Mouse (Mus musculus) limb, embryonic 14.5 days (tissue): Measurements from ENCODE around the gene Hist1h2bq. TPM values are rescaled to one million over a fixed set of nuclear protein-coding genes. Genes with fewer than 3 reads are reported as not detected.
"Not testable (repeated sequence)": the region's sequence is repeated elsewhere in the genome, so short reads cannot be mapped to it uniquely, and the experiment has no call there.

Experiments
- ATAC-seq: fragments of 200-750 bp; cut with Nextera tagmentation; 2 replicates; pipeline ENCODE4 v1.8.0; 2017; ENCODE audit warnings: low read depth, moderate number of reproducible peaks, moderate TSS enrichment; ENCODE audit not compliant: low FRiP score
- DNase-seq: peaks from one replicate; pipeline ENCODE4 v3.0.0-alpha.2; 2015; ENCODE audit warnings: low spot score
- H3K27ac ChIP-seq: fragments of 300-500 bp; sonication (generic); replicated peaks from 2 replicates; pipeline ENCODE4 v1.5.1; 2014; ENCODE audit warnings: low read depth, mild to moderate bottlenecking, low read length, moderate library complexity, mixed read lengths
- H3K27me3 ChIP-seq: fragments of 300-500 bp; sonication (generic); 2 replicates; pipeline ENCODE4 v1.6.1; 2014; ENCODE audit warnings: low read length, mixed read lengths; ENCODE audit not compliant: control insufficient read depth, insufficient read depth
- H3K36me3 ChIP-seq: fragments of 300-500 bp; sonication (generic); 2 replicates; pipeline ENCODE4 v1.6.1; 2014; ENCODE audit warnings: mild to moderate bottlenecking, low read length, moderate library complexity, mixed read lengths; ENCODE audit not compliant: control insufficient read depth, insufficient read depth
- H3K4me1 ChIP-seq: fragments of 300-500 bp; sonication (generic); 2 replicates; pipeline ENCODE4 v1.6.1; 2014; ENCODE audit warnings: antibody characterized with exemption, low read length, mixed read lengths; ENCODE audit not compliant: control insufficient read depth, insufficient read depth
- H3K4me2 ChIP-seq: fragments of 300-500 bp; sonication (generic); replicated peaks from 2 replicates; pipeline ENCODE4 v1.6.1; 2014; ENCODE audit warnings: low read depth, mild to moderate bottlenecking, low read length, moderate library complexity; ENCODE audit not compliant: severe bottlenecking
- H3K4me3 ChIP-seq: fragments of 300-500 bp; sonication (generic); replicated peaks from 2 replicates; pipeline ENCODE4 v1.5.1; 2014; ENCODE audit warnings: low read length
- H3K9ac ChIP-seq: fragments of 300-500 bp; sonication (generic); 2 replicates; pipeline ENCODE4 v1.6.1; 2014; ENCODE audit warnings: mild to moderate bottlenecking, low read depth, low read length, moderate library complexity; ENCODE audit not compliant: severe bottlenecking
- H3K9me3 ChIP-seq: fragments of 300-500 bp; sonication (generic); 2 replicates; pipeline ENCODE4 v1.6.1; 2016; ENCODE audit warnings: low read length; ENCODE audit not compliant: control insufficient read depth
- POLR2A ChIP-seq: fragments of 200-500 bp; IDR thresholded peaks from 2 replicates; pipeline ENCODE4 v1.8.0; 2012; ENCODE audit warnings: inconsistent platforms, mild to moderate bottlenecking, moderate library complexity, borderline replicate concordance; ENCODE audit not compliant: insufficient read depth, insufficient read length; ENCODE audit errors: extremely low read depth
- WGBS: fragments of 180-500 bp; shearing (Covaris S2); extraction: QIAGEN DNeasy Blood & Tissue Kit; methylation state at CpG from one replicate; pipeline ENCODE4 v1.1.7; 2014; 5-methylcytosine and 5-hydroxymethylcytosine counted together
- polyA plus RNA-seq, 2 experiments: library from polyadenylated mRNA; depleted of rRNA in 1 of 2; stranded (reverse) in 1 of 2; unstranded in 1 of 2; fragments of >200 nt; fragmentation: Nextera tagmentation in 1 of 2; extraction: Ambion mirVana in 1 of 2; gene quantifications; 2 replicates each; pipeline versions ENCODE4 v1.2.1 to v1.2.3; 2012 to 2014

Gene Hist1h2bq
- polyA plus RNA-seq, 2 experiments = 18.4 to 20.2 TPM

DNA sequence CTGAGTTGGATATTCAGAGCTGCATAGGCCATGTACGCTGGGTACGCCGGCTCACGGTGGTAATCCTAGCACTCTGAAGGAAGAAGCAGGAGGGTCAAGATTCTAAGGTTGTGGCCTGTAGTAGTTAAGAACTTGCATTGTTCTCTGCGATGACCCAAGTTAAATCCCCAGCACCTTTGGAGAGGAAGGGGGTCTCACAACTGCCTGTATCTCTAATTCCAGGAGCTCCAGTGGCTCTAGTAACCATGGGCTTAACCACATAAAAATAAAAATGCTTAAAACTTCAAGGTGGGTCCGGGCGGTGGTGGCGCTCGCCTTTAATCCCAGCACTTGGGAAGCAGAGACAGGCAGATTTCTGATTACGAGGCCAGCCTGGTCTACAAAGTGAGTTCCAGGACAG lies 20.3 kb upstream of the Hist1h2bq start:
- H3K27me3 ChIP-seq = no peaks in the 10 kb centered on the region
- ATAC-seq (no peak), DNase-seq (no peak)
- no peaks in the 10 kb centered on the region for H3K9me3 ChIP-seq
- no peak overlapping the region for H3K9ac ChIP-seq
- H3K36me3 ChIP-seq = no peaks in the 10 kb centered on the region
- no peaks in the 10 kb centered on the region for H3K4me1 ChIP-seq
- 84% methylated on average over 10 of the region's 10 CpGs for WGBS
- H3K4me2 ChIP-seq = no peak overlapping the region
- H3K27ac ChIP-seq = no peak overlapping the region
- no peak overlapping the region for H3K4me3 ChIP-seq
- no peak for TF ChIP-seq POLR2A

DNA sequence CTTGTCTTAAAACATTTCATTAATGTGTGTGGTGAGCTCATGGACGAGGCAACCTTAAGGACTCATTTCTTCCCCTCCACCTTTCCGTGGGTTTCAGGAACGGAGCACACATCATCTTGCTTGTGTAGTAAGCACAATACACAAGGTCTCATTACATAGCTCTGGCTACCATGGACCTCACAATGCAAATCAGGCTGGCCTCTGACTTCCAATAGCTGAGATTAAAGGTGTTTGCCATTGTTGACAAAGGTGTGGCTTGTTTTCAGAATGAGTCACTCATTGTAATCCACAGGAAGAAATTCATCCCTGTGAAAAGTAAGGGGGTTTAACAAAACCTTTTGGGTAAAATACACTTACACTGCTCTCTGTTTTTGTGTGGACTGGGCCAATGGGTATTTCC lies 18.5 kb upstream of the Hist1h2bq start:
- no peak overlapping the region for H3K27ac ChIP-seq
- no peak for TF ChIP-seq POLR2A
- H3K9me3 ChIP-seq = no peaks in the 10 kb centered on the region
- no peak overlapping the region for H3K9ac ChIP-seq
- H3K4me3 ChIP-seq = no peak overlapping the region
- ATAC-seq = no peak
- WGBS = 88% methylated on average over 3 of the region's 3 CpGs
- H3K4me1 ChIP-seq = no peaks in the 10 kb centered on the region
- no peaks in the 10 kb centered on the region for H3K27me3 ChIP-seq
- DNase-seq = no peak
- H3K36me3 ChIP-seq = no peaks in the 10 kb centered on the region
- H3K4me2 ChIP-seq = no peak overlapping the region

DNA sequence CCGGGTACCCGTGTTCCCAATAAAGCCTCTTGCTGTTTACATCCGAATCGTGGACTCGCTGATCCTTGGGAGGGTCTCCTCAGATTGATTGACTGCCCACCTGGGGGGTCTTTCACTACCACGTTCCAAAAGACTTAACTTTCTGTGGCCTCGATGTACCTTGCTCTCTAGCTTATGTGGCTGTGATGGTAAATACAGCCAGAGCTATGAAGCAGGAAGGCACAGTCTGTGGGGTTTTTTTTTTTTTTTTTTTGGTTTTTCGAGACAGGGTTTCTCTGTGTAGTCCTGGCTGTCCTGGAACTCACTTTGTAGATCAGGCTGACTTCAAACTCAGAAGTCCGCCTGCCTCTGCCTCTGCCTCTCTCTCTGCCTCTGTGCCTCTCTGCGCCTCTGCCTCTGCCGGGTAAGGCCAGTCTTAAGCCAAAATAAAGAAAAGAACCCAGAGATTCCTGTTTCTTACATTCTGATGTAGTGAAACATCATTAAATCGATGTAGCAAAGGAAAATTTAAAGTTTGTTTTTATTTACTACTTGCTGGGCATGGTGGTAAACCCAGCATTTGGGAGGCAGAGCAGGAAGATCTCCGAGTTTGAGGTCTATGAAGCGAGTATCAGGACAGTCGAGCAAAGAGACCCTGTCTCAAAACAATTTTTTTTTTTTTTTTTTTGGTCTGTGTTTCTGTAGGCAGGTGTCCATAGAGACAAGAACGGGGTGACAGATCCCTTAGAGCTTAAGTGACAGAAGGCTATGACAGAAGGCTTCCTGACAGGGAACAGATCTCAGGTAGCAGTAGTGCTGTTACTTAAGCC lies 10.3 kb upstream of the Hist1h2bq start:
- not testable (repeated sequence) for H3K36me3 ChIP-seq, H3K27ac ChIP-seq, DNase-seq, H3K9me3 ChIP-seq, H3K4me1 ChIP-seq, H3K27me3 ChIP-seq, H3K4me3 ChIP-seq, H3K4me2 ChIP-seq, ATAC-seq, H3K9ac ChIP-seq
- 79% methylated on average over 6 of the region's 16 CpGs for WGBS

DNA sequence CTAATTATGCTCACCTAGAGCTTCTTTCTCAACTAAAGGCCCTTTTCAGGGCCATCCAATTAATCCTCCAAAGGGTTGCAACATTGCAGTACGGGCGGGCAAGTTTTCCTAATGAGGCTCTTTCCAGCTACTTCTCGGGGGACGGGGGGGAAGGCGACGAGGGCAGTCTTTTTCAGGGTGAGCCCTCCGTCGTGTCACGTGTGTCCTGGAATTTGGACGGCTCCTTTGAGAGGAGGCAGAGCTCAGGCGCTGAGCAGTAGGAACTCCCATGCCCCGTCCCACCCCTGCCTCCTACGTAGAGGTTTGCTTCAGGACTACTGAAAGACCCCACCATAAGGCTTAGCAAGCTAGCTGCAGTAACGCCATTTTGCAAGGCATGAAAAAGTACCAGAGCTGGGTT lies 2.1 kb upstream of the Hist1h2bq start:
- not testable (repeated sequence) for H3K36me3 ChIP-seq, H3K27me3 ChIP-seq, H3K9me3 ChIP-seq, DNase-seq, H3K9ac ChIP-seq, H3K27ac ChIP-seq, H3K4me1 ChIP-seq
- WGBS = under 1% methylated on average over 12 of the region's 14 CpGs
- ATAC-seq = peak; percentile 32
- peak overlapping the region; percentile 17; the same call in 1 of the 2 replicates for H3K4me3 ChIP-seq
- peak overlapping the region; percentile 35; the same call in 1 of the 2 replicates for H3K4me2 ChIP-seq

DNA sequence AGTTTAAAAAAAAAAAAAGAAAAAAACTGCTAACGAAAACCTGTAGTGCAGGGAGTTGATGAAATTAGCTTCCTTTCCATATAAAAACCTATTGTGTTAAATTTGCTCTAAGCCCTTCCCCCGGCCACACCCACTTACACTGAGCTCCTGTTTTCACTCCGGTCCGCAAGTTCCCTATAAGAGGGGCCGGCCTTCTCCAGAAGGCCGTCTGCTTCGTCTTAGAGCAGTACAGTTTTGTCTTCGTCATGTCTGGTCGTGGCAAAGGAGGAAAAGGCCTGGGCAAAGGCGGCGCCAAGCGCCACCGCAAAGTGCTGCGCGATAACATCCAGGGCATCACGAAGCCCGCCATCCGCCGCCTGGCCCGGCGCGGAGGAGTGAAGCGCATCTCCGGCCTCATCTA lies 1.5 kb upstream of the Hist1h2bq start, which contains the start of gene Hist1h4m:
Hist1h4m (plus strand) TSS at position 208 of the 400 bp plus-strand sequence.
- Histone ChIP-seq H3K4me3 (peak within 1 kb of the TSS; percentile 17; the same call in 1 of the 2 replicates), H3K4me2 (peak within 1 kb of the TSS; percentile 35; the same call in 1 of the 2 replicates)
- not testable (repeated sequence) for DNase-seq, H3K9me3 ChIP-seq, H3K9ac ChIP-seq, H3K27ac ChIP-seq, H3K36me3 ChIP-seq, H3K4me1 ChIP-seq, H3K27me3 ChIP-seq
- ATAC-seq = peak; percentile 69
- WGBS = no CpG with 5 or more reads among the region's 24 CpGs

DNA sequence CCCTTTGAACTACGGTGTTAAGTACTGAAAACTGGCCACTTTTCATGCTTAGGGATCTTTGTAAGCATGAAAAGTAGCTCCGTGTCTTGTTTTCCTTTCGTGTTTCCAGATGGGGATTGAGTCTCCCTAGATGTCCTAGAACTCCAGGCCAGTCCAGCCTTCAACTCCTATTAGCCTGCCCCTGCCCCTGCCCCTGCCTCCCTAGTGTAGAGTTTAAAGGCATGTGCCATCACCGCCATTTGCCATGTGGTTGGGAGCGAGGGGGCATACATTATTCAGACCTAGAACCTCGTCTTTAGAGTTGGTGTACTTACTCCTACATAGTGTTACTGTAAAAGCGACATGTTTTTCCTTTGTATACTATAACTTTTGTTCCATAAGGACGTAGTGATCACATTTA lies 1.1 kb upstream of the Hist1h2bq start:
- not testable (repeated sequence) for H3K4me1 ChIP-seq, H3K9ac ChIP-seq, H3K4me2 ChIP-seq, H3K36me3 ChIP-seq, H3K9me3 ChIP-seq, H3K4me3 ChIP-seq, H3K27ac ChIP-seq, H3K27me3 ChIP-seq, DNase-seq
- ATAC-seq = peak; percentile 18
- no CpG with 5 or more reads among the region's 8 CpGs for WGBS

DNA sequence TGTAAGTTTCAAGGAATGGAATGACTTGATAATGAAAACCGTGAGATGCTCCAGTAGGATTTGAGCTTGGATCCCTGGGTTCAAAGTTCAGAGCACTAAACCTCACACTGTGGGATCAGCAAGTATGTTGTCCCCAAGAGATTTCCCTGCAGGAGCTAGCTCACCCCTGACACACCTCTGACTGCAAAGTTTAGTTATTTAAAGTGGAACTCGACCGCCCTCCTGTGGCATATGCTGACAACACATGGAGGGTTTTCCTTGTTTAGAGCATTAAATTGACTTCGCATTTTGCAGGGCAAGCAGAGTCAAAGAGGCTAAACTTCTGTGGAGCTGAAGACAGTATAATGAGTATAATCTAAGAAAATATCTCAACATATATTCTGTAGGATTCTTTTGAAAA lies 6.9 kb downstream of the Hist1h2bq start:
- not testable (repeated sequence) for H3K4me3 ChIP-seq, H3K27me3 ChIP-seq, H3K9ac ChIP-seq, H3K4me2 ChIP-seq, H3K36me3 ChIP-seq, H3K4me1 ChIP-seq, H3K27ac ChIP-seq, H3K9me3 ChIP-seq, DNase-seq
- peak; percentile 79 for ATAC-seq
- no CpG with 5 or more reads among the region's 4 CpGs for WGBS

DNA sequence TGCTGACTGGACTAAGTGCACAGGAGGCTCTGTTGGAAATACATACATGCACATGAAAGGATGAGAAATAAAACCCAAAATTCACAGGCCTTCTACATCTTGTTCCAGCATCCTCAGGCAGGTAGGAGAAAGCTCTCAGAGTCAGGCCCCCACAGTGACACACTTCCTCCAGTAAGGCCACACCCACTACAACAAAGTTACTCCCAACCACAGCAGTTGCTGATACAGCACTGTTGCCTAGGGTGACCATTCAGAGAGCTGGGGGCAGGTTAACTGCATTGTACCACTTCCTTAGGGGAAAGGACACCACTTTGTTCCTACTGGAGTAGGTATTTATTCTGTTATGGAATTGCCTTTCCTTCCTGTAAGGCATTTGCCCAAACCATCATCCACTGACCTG lies 12.8 kb downstream of the Hist1h2bq start:
- not testable (repeated sequence) for H3K4me1 ChIP-seq, DNase-seq, H3K4me2 ChIP-seq, H3K4me3 ChIP-seq, H3K9me3 ChIP-seq, ATAC-seq, H3K9ac ChIP-seq, H3K36me3 ChIP-seq, H3K27ac ChIP-seq, H3K27me3 ChIP-seq
